Mouse (Mus musculus): ENCODE results near the gene Tmem130. TPM values are rescaled to one million over a fixed set of nuclear protein-coding genes. Genes with fewer than 3 reads are reported as not detected.

Gene Tmem130
- polyA plus RNA-seq (2015; fragmentation: Nextera tagmentation; extraction: Ambion mirVana): 3.4 and 4.4 TPM in 2 replicates

GRCm38 (mm10) chr5:144761161-144761868 lies at the start of gene Tmem130:
Tmem130 (minus strand) TSS chr5:144761818.
- 3% methylated on average over 38 of the region's 38 CpGs for WGBS
- H3K9ac ChIP-seq: no peak within 1 kb of the TSS

GRCm38 (mm10) chr5:144806931-144807330 lies 45.3 kb upstream of the Tmem130 start:
- Histone ChIP-seq H3K36me3 (peaks cover 92% of the 10 kb centered on the region), H3K9ac (no peak overlapping the region), H3K9me3 (no peaks in the 10 kb centered on the region), H3K27ac (no peak overlapping the region), H3K4me1 (no peaks in the 10 kb centered on the region), H3K4me2 (no peak overlapping the region), H3K4me3 (replicated peaks) (no peak overlapping the region), H3K27me3 (replicated peaks) (no peaks in the 10 kb centered on the region)
- no peak for ATAC-seq (ENCODE audit: insufficient read depth, low FRiP score, low read depth)
- 95% methylated on average over 10 of the region's 10 CpGs for WGBS

More at GRCm38 (mm10) chr5:144761161-144761868, at the start of gene Tmem130:
- Histone ChIP-seq H3K27ac (no peak within 1 kb of the TSS), H3K9me3 (no peaks in the 10 kb centered on the region), H3K36me3 (no peaks in the 10 kb centered on the region), H3K27me3 (replicated peaks) (peaks cover 17% of the 10 kb centered on the region), H3K4me3 (replicated peaks) (peak within 1 kb of the TSS; percentile 20), H3K4me1 (0 out of 2 replicates have a peak, but pooled peaks cover 7% of the 10 kb centered on the region), H3K4me2 (peak within 1 kb of the TSS; percentile 56)
- peak; percentile 58; the same call in 1 of the 2 replicates for ATAC-seq (ENCODE audit: insufficient read depth, low FRiP score, low read depth)

- Histone ChIP-seq H3K27me3 (replicated peaks) (no peaks in the 10 kb centered on the region), H3K9me3 (no peaks in the 10 kb centered on the region), H3K4me3 (replicated peaks) (no peak overlapping the region), H3K27ac (no peak overlapping the region), H3K36me3 (peaks cover 95% of the 10 kb centered on the region), H3K4me1 (no peaks in the 10 kb centered on the region), H3K9ac (no peak overlapping the region), H3K4me2 (no peak overlapping the region)
- no peak for ATAC-seq (ENCODE audit: insufficient read depth, low FRiP score, low read depth)
- 84% methylated on average over 7 of the region's 7 CpGs for WGBS
These were observed 42.6 kb upstream of the Tmem130 start for GRCm38 (mm10) chr5:144804181-144804580.

- no peak overlapping the region for H3K9ac ChIP-seq
- no peaks in the 10 kb centered on the region for H3K9me3 ChIP-seq
- H3K27me3 ChIP-seq (replicated peaks): no peaks in the 10 kb centered on the region
- no peak overlapping the region for H3K27ac ChIP-seq
- no peak for ATAC-seq (ENCODE audit: insufficient read depth, low FRiP score, low read depth)
- H3K4me1 ChIP-seq: no peaks in the 10 kb centered on the region
- no peak overlapping the region for H3K4me2 ChIP-seq
- H3K4me3 ChIP-seq (replicated peaks): no peak overlapping the region
- H3K36me3 ChIP-seq: peaks cover 95% of the 10 kb centered on the region
- WGBS: 83% methylated on average over 8 of the region's 8 CpGs
These were observed 41.4 kb upstream of the Tmem130 start for GRCm38 (mm10) chr5:144803066-144803465.

- no peak for ATAC-seq (ENCODE audit: insufficient read depth, low FRiP score, low read depth)
- no peak overlapping the region for H3K4me3 ChIP-seq (replicated peaks)
- no peaks in the 10 kb centered on the region for H3K4me1 ChIP-seq
- no peaks in the 10 kb centered on the region for H3K27me3 ChIP-seq (replicated peaks)
- no peak overlapping the region for H3K9ac ChIP-seq
- H3K27ac ChIP-seq: no peak overlapping the region
- H3K9me3 ChIP-seq: no peaks in the 10 kb centered on the region
- no peak overlapping the region for H3K4me2 ChIP-seq
- peaks cover 87% of the 10 kb centered on the region for H3K36me3 ChIP-seq
- 91% methylated on average over 7 of the region's 7 CpGs for WGBS
These were observed 35.5 kb upstream of the Tmem130 start for GRCm38 (mm10) chr5:144797116-144797515.

- no peak overlapping the region for H3K9ac ChIP-seq
- 70% methylated on average over 6 of the region's 6 CpGs for WGBS
- no peaks in the 10 kb centered on the region for H3K9me3 ChIP-seq
- peaks cover 84% of the 10 kb centered on the region for H3K36me3 ChIP-seq
- no peaks in the 10 kb centered on the region for H3K4me1 ChIP-seq
- no peaks in the 10 kb centered on the region for H3K27me3 ChIP-seq (replicated peaks)
- ATAC-seq (ENCODE audit: insufficient read depth, low FRiP score, low read depth): no peak
- no peak overlapping the region for H3K4me3 ChIP-seq (replicated peaks)
- H3K27ac ChIP-seq: no peak overlapping the region
- no peak overlapping the region for H3K4me2 ChIP-seq
These were observed 33.1 kb upstream of the Tmem130 start for GRCm38 (mm10) chr5:144794687-144795086.

GRCm38 (mm10) chr5:144793374-144793773 lies 31.8 kb upstream of the Tmem130 start:
- Histone ChIP-seq H3K9me3 (no peaks in the 10 kb centered on the region), H3K27ac (no peak overlapping the region), H3K36me3 (peaks cover 85% of the 10 kb centered on the region), H3K4me2 (no peak overlapping the region), H3K4me3 (replicated peaks) (no peak overlapping the region), H3K4me1 (no peaks in the 10 kb centered on the region), H3K9ac (no peak overlapping the region), H3K27me3 (replicated peaks) (no peaks in the 10 kb centered on the region)
- no peak for ATAC-seq (ENCODE audit: insufficient read depth, low FRiP score, low read depth)
- whole genome bisulfite sequencing: 86% methylated on average over 5 of the region's 5 CpGs

GRCm38 (mm10) chr5:144786464-144786863 lies 24.8 kb upstream of the Tmem130 start:
- H3K9ac ChIP-seq: no peak overlapping the region
- H3K27ac ChIP-seq: no peak overlapping the region
- H3K4me1 ChIP-seq: no peaks in the 10 kb centered on the region
- H3K27me3 ChIP-seq (replicated peaks): no peaks in the 10 kb centered on the region
- WGBS: 96% methylated on average over 18 of the region's 18 CpGs
- no peaks in the 10 kb centered on the region for H3K9me3 ChIP-seq
- no peak overlapping the region for H3K4me3 ChIP-seq (replicated peaks)
- no peak for ATAC-seq (ENCODE audit: insufficient read depth, low FRiP score, low read depth)
- H3K36me3 ChIP-seq: peaks cover 78% of the 10 kb centered on the region
- H3K4me2 ChIP-seq: no peak overlapping the region

- Histone ChIP-seq H3K27me3 (replicated peaks) (no peaks in the 10 kb centered on the region), H3K9ac (no peak overlapping the region), H3K9me3 (no peaks in the 10 kb centered on the region), H3K36me3 (peaks cover 67% of the 10 kb centered on the region), H3K4me1 (no peaks in the 10 kb centered on the region), H3K27ac (no peak overlapping the region), H3K4me3 (replicated peaks) (no peak overlapping the region), H3K4me2 (no peak overlapping the region)
- WGBS: 73% methylated on average over 8 of the region's 8 CpGs
- no peak for ATAC-seq (ENCODE audit: insufficient read depth, low FRiP score, low read depth)
These were observed 19.0 kb upstream of the Tmem130 start for GRCm38 (mm10) chr5:144780654-144781053.

- Histone ChIP-seq H3K4me1 (peaks cover 8% of the 10 kb centered on the region), H3K27ac (no peak overlapping the region), H3K36me3 (peaks cover 26% of the 10 kb centered on the region), H3K27me3 (replicated peaks) (no peaks in the 10 kb centered on the region), H3K9me3 (no peaks in the 10 kb centered on the region), H3K4me2 (no peak overlapping the region), H3K9ac (no peak overlapping the region), H3K4me3 (replicated peaks) (no peak overlapping the region)
- 91% methylated on average over 6 of the region's 6 CpGs for WGBS
- ATAC-seq (ENCODE audit: insufficient read depth, low FRiP score, low read depth): no peak
These were observed 11.6 kb upstream of the Tmem130 start for GRCm38 (mm10) chr5:144773231-144773630.

- Histone ChIP-seq H3K4me2 (peak overlapping the region; percentile 70), H3K27ac (peak overlapping the region; percentile 96; the same call in 1 of the 2 replicates), H3K9me3 (no peaks in the 10 kb centered on the region), H3K27me3 (replicated peaks) (no peaks in the 10 kb centered on the region), H3K4me1 (peaks cover 8% of the 10 kb centered on the region), H3K9ac (peak overlapping the region; percentile 84), H3K36me3 (peaks cover 6% of the 10 kb centered on the region; the same call in 1 of the 2 replicates), H3K4me3 (replicated peaks) (peak overlapping the region; percentile 89)
- ATAC-seq (ENCODE audit: insufficient read depth, low FRiP score, low read depth): no peak
- WGBS: 14% methylated on average over 8 of the region's 8 CpGs
These were observed 7.5 kb upstream of the Tmem130 start for GRCm38 (mm10) chr5:144769067-144769482.

GRCm38 (mm10) chr5:144767911-144768841 lies 6.6 kb upstream of the Tmem130 start:
- Histone ChIP-seq H3K4me1 (peaks cover 8% of the 10 kb centered on the region), H3K36me3 (peaks cover 6% of the 10 kb centered on the region; the same call in 1 of the 2 replicates), H3K27me3 (replicated peaks) (no peaks in the 10 kb centered on the region), H3K9me3 (no peaks in the 10 kb centered on the region), H3K9ac (peak overlapping the region; percentile 84), H3K4me3 (replicated peaks) (peak overlapping the region; percentile 89), H3K4me2 (peak overlapping the region; percentile 70), H3K27ac (peak overlapping the region; percentile 96)
- peak; percentile 91 for ATAC-seq (ENCODE audit: insufficient read depth, low FRiP score, low read depth)
- WGBS: under 1% methylated on average over 89 of the region's 92 CpGs

All from stomach, embryonic 15.5 days (tissue).